In genomic region chr11:95988533-95988932, GRCm38 (mm10) we compare ENCODE assay signal across 9 mouse cellular contexts. TPM values are rescaled to one million over a fixed set of nuclear protein-coding genes. Genes with fewer than 3 reads are reported as not detected.
DNase-seq lines count a peak whose midpoint lies in the region; ATAC-seq and TF ChIP-seq lines count a peak whose summit lies in the region.
"Had no signal": no experiment of that assay in that cellular context is flagged by ENCODE, and none has a peak within 500 bp of the region (broad histone marks: within the 10 kb centered on the region; RNA-seq: fewer than 3 reads in every experiment).

No protein-coding gene starts in this region.

- no peak overlapping the region for H3K9ac ChIP-seq in hindbrain, postnatal 0 days (replicated peaks; ENCODE audit: low read length)
- H3K9ac ChIP-seq in liver, adult 2 months (ENCODE audit: low read depth, low read length), result no peak overlapping the region
- no peak overlapping the region for H3K9ac ChIP-seq in neural tube, embryonic 13.5 days

- H3K27me3 ChIP-seq in E14TG2a.4 (ENCODE audit: insufficient read depth, low read length), result no peaks in the 10 kb centered on the region
- H3K27me3 ChIP-seq in hindbrain, postnatal 0 days (ENCODE audit: insufficient read depth, low read length), result no peaks in the 10 kb centered on the region
- H3K27me3 ChIP-seq in liver, adult 2 months (ENCODE audit: control insufficient read depth, insufficient read depth, low read length), result peaks cover 12% of the 10 kb centered on the region; the same call in 1 of the 2 replicates
- no peaks in the 10 kb centered on the region for H3K27me3 ChIP-seq in neural tube, embryonic 13.5 days

- 0 out of 2 replicates have a peak, but pooled peaks have one; percentile 24 for ATAC-seq in hindbrain, postnatal 0 days
- ATAC-seq in neural tube, embryonic 13.5 days (ENCODE audit: low read depth), result peak; percentile 42; the same call in 1 of the 2 replicates

- H3K4me1 ChIP-seq in E14TG2a.4 (replicated peaks; ENCODE audit: low read depth, low read length), result peaks cover 93% of the 10 kb centered on the region
- peaks cover 13% of the 10 kb centered on the region; the same call in 1 of the 2 replicates for H3K4me1 ChIP-seq in hindbrain, postnatal 0 days (ENCODE audit: insufficient read depth, low read length)
- H3K4me1 ChIP-seq in liver, adult 2 months (ENCODE audit: control insufficient read depth, insufficient read depth, low read length), result no peaks in the 10 kb centered on the region
- peaks cover 60% of the 10 kb centered on the region for H3K4me1 ChIP-seq in neural tube, embryonic 13.5 days (replicated peaks)

- no peak for TF ChIP-seq CTCF in E14TG2a.4 (conservative IDR thresholded peaks at IDR 0.05; ENCODE audit: low read length)
- no peak for TF ChIP-seq CTCF in hindbrain, postnatal 0 days (IDR thresholded peaks at IDR 0.05; ENCODE audit: low read depth)
- TF ChIP-seq CTCF in liver, adult 2 months (IDR thresholded peaks at IDR 0.05; ENCODE audit: low read depth, low read length), result no peak

- TF ChIP-seq POLR2A in liver, adult 2 months (IDR thresholded peaks at IDR 0.05; ENCODE audit: extremely low read depth, insufficient read depth, low read length), result no peak

- H3K36me3 ChIP-seq in E14TG2a.4 (ENCODE audit: insufficient read depth, low read length), result peaks cover 71% of the 10 kb centered on the region
- H3K36me3 ChIP-seq in hindbrain, postnatal 0 days (ENCODE audit: insufficient read depth, low read length), result no peaks in the 10 kb centered on the region
- H3K36me3 ChIP-seq in liver, adult 2 months (ENCODE audit: control insufficient read depth, insufficient read depth, low read length), result no peaks in the 10 kb centered on the region
- no peaks in the 10 kb centered on the region for H3K36me3 ChIP-seq in neural tube, embryonic 13.5 days

- H3K4me3 ChIP-seq in E14TG2a.4 (replicated peaks; ENCODE audit: low read length), result peak overlapping the region; percentile 78
- H3K4me3 ChIP-seq in hindbrain, postnatal 0 days (ENCODE audit: low read length), result no peak overlapping the region
- no peak overlapping the region for H3K4me3 ChIP-seq in liver, adult 2 months (ENCODE audit: insufficient read depth, low read depth, low read length)
- no peak overlapping the region for H3K4me3 ChIP-seq in neural tube, embryonic 13.5 days

- no peaks in the 10 kb centered on the region for H3K79me2 ChIP-seq in liver, adult 2 months (ENCODE audit: control insufficient read depth, insufficient read depth, low read length)

- peak; percentile 48 to 53 for DNase-seq in adrenal gland, adult 18-20 months (ENCODE audit: low spot score in 2 of 2)
- peak; percentile 82 for DNase-seq in gastrocnemius, postnatal 10 days
- DNase-seq in hindbrain, postnatal 0 days (ENCODE audit: low spot score), result peak; percentile 73
- peak; percentile 61 for DNase-seq in liver, adult 2 months (ENCODE audit: extremely low read depth, low read depth, low spot score)
- no peak for DNase-seq in T-cell, adult 2 months (ENCODE audit: low spot score)
- no peak for DNase-seq in layer of hippocampus, adult 18-20 months (ENCODE audit: low spot score in 2 of 2)

- no peak overlapping the region for H3K27ac ChIP-seq in hindbrain, postnatal 0 days
- H3K27ac ChIP-seq in liver, adult 2 months (replicated peaks; ENCODE audit: insufficient read depth, low read depth, low read length), result no peak overlapping the region
- H3K27ac ChIP-seq in neural tube, embryonic 13.5 days (replicated peaks), result peak overlapping the region; percentile 11

- no peaks in the 10 kb centered on the region for H3K9me3 ChIP-seq in E14TG2a.4 (ENCODE audit: low read length)
- no peaks in the 10 kb centered on the region for H3K9me3 ChIP-seq in hindbrain, postnatal 0 days (ENCODE audit: low read length)
- H3K9me3 ChIP-seq in neural tube, embryonic 13.5 days, result no peaks in the 10 kb centered on the region

- WGBS in hindbrain, postnatal 0 days, result 31% methylated on average over 9 of the region's 9 CpGs
- 17% methylated on average over 9 of the region's 9 CpGs for WGBS in liver, adult 2 months
- WGBS in neural tube, embryonic 13.5 days, result 42% methylated on average over 9 of the region's 9 CpGs

- H3K4me2 ChIP-seq in hindbrain, postnatal 0 days (ENCODE audit: low read depth, low read length), result no peak overlapping the region
- H3K4me2 ChIP-seq in neural tube, embryonic 13.5 days, result peak overlapping the region; percentile 17; the same call in 1 of the 2 replicates

RNA-seq across cellular contexts. Expression of gene Igf2bp1, which starts 17.2 kb away (rescaled TPM):
- total RNA-seq in adrenal gland, adult 18-20 months (2021), result under 1 TPM; 0.22 to 0.53 TPM
- 1 to 10 TPM in 1 of 2 experiments, under 1 TPM in 1; 0.23 to 1.4 TPM for total RNA-seq in gastrocnemius, postnatal 10 days (2021)
- total RNA-seq in hindbrain, postnatal 0 days (2014; rRNA removed), result 4.1 and 5.3 TPM in 2 replicates
- polyA plus RNA-seq in hindbrain, postnatal 0 days (2015; fragmentation: Nextera tagmentation; extraction: Ambion mirVana), result 2.8 and 3.5 TPM in 2 replicates
- not detected in 2 replicates for total RNA-seq in liver, adult 2 months (2014; rRNA removed)
- polyA plus RNA-seq in liver, adult 2 months (2012; rRNA removed), result not detected in 2 replicates
- polyA plus RNA-seq in neural tube, embryonic 13.5 days (2015; fragmentation: Nextera tagmentation; extraction: Ambion mirVana), result 16.7 and 21.2 TPM in 2 replicates
- not detected for total RNA-seq in layer of hippocampus, adult 18-20 months (2021)

RNA-seq across cellular contexts. Expression of gene Gip, which starts 35.8 kb away (rescaled TPM):
- not detected for total RNA-seq in adrenal gland, adult 18-20 months (2021)
- total RNA-seq in gastrocnemius, postnatal 10 days (2021), result not detected
- not detected in 2 replicates for total RNA-seq in hindbrain, postnatal 0 days (2014; rRNA removed)
- polyA plus RNA-seq in hindbrain, postnatal 0 days (2015; fragmentation: Nextera tagmentation; extraction: Ambion mirVana), result not detected in 2 replicates
- not detected in 2 replicates for total RNA-seq in liver, adult 2 months (2014; rRNA removed)
- polyA plus RNA-seq in liver, adult 2 months (2012; rRNA removed), result not detected in 2 replicates
- not detected in 2 replicates for polyA plus RNA-seq in neural tube, embryonic 13.5 days (2015; fragmentation: Nextera tagmentation; extraction: Ambion mirVana)
- not detected for total RNA-seq in layer of hippocampus, adult 18-20 months (2021)
- total RNA-seq: layer of hippocampus, postnatal 25 days had no signal

RNA-seq across cellular contexts. Expression of gene Snf8, which starts 46.2 kb away (rescaled TPM):
- 10 to 100 TPM; 81.1 to 87.0 TPM for total RNA-seq in adrenal gland, adult 18-20 months (2021)
- 10 to 100 TPM; 31.6 to 34.5 TPM for total RNA-seq in gastrocnemius, postnatal 10 days (2021)
- 18.6 and 21.4 TPM in 2 replicates for total RNA-seq in hindbrain, postnatal 0 days (2014; rRNA removed)
- 114 and 115 TPM in 2 replicates for polyA plus RNA-seq in hindbrain, postnatal 0 days (2015; fragmentation: Nextera tagmentation; extraction: Ambion mirVana)
- total RNA-seq in liver, adult 2 months (2014; rRNA removed), result 25.4 and 27.7 TPM in 2 replicates
- 19.1 and 26.2 TPM in 2 replicates for polyA plus RNA-seq in liver, adult 2 months (2012; rRNA removed)
- 129 TPM in 2 replicates for polyA plus RNA-seq in neural tube, embryonic 13.5 days (2015; fragmentation: Nextera tagmentation; extraction: Ambion mirVana)
- 100 to 1,000 TPM; 104 to 106 TPM for total RNA-seq in layer of hippocampus, adult 18-20 months (2021)

Comparison
In these comparisons a context has a peak if more than half of its experiments do, and no peak if none do; other contexts are left out.
1. DNase-seq: peak in adrenal gland, adult 18-20 months (2 of 2), gastrocnemius, postnatal 10 days (single experiment), hindbrain, postnatal 0 days (single experiment) and liver, adult 2 months (single experiment); none in T-cell, adult 2 months (single experiment) and layer of hippocampus, adult 18-20 months (0 of 2).